Mouse (Mus musculus) lung, postnatal 0 days (tissue): ENCODE results near the gene Haao.

Experiments used
- CTCF ChIP-seq: IDR thresholded peaks from 2 replicates; pipeline ENCODE4 v1.5.1; 2016; ENCODE audit warnings: antibody characterized with exemption, mild to moderate bottlenecking
- EP300 ChIP-seq: IDR thresholded peaks from 2 replicates; pipeline ENCODE4 v1.6.1; 2016; ENCODE audit warnings: antibody characterized with exemption, mild to moderate bottlenecking, control low read depth

DNA sequence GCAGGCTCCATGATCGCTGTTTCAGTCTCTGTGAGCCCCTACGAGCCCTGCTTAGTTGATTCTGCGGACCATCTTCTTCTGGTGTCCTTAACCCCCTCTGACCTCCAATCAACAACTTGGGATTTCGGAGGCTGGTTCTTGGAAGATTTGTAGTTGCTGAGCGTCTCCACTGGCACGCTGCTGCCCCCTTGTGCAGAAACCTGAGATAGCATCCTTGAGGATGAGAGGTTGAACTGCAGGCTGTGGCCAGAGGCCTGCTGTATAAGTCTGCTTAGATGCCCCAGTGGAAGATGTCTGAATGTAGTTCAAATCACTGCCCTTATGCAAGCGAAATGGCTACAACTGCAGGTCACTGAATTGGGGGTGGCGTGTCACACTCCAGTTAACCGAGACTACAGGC lies 2.7 kb upstream of the Haao start:
- TF ChIP-seq CTCF (peak; percentile 96), EP300 (no peak)
